Mouse (Mus musculus) heart, embryonic 14.5 days (tissue): ENCODE results near the gene Sorbs1. TPM values are rescaled to one million over a fixed set of nuclear protein-coding genes. Genes with fewer than 3 reads are reported as not detected.

Experiments
- ATAC-seq: fragments of 200-750 bp; cut with Nextera tagmentation; 2 replicates; pipeline ENCODE4 v1.8.0; 2017; ENCODE audit warnings: low read depth, moderate TSS enrichment; ENCODE audit not compliant: insufficient number of reproducible peaks, insufficient read depth, low FRiP score
- H3K27ac ChIP-seq, 2 experiments: fragments of 200-500 bp in 1 of 2; fragments of 300-500 bp in 1 of 2; sonication (generic) in 1 of 2; replicated peaks in 1 of 2; 2 replicates each; pipeline ENCODE4 v1.5.1; 2012 to 2014; ENCODE audit warnings: low read depth in 2 of 2, low read length in 2 of 2, control low read depth in 1 of 2, mild to moderate bottlenecking in 1 of 2, mixed read lengths in 1 of 2; ENCODE audit not compliant: control insufficient read depth in 1 of 2, insufficient read depth in 1 of 2
- H3K27me3 ChIP-seq: fragments of 300-500 bp; sonication (generic); 2 replicates; pipeline ENCODE4 v1.6.1; 2014; ENCODE audit warnings: mild to moderate bottlenecking, low read length, control low read depth; ENCODE audit not compliant: control insufficient read depth, insufficient read depth
- H3K36me3 ChIP-seq: fragments of 300-500 bp; sonication (generic); 2 replicates; pipeline ENCODE4 v1.6.1; 2014; ENCODE audit warnings: mild to moderate bottlenecking, control low read depth, low read length, mixed read lengths; ENCODE audit not compliant: control insufficient read depth, insufficient read depth
- H3K4me1 ChIP-seq, 2 experiments: fragments of 200-500 bp in 1 of 2; fragments of 300-500 bp in 1 of 2; sonication (generic) in 1 of 2; 2 replicates each; pipeline ENCODE4 v1.6.1; 2012 to 2014; ENCODE audit warnings: low read length in 2 of 2, control low read depth in 1 of 2, mixed read lengths in 1 of 2; ENCODE audit not compliant: control insufficient read depth in 2 of 2, insufficient read depth in 2 of 2
- H3K4me2 ChIP-seq: fragments of 300-500 bp; sonication (generic); 2 replicates; pipeline ENCODE4 v1.6.1; 2014; ENCODE audit warnings: mild to moderate bottlenecking, low read length
- H3K4me3 ChIP-seq, 2 experiments: fragments of 200-500 bp in 1 of 2; fragments of 300-500 bp in 1 of 2; sonication (generic) in 1 of 2; 2 replicates each; pipeline ENCODE4 v1.5.1; 2012 to 2014; ENCODE audit warnings: low read length in 2 of 2, mild to moderate bottlenecking in 2 of 2, control low read depth in 1 of 2, low read depth in 1 of 2, moderate library complexity in 1 of 2; ENCODE audit not compliant: control insufficient read depth in 1 of 2, insufficient read depth in 1 of 2
- H3K9ac ChIP-seq: fragments of 300-500 bp; sonication (generic); 2 replicates; pipeline ENCODE4 v1.6.1; 2014; ENCODE audit warnings: mild to moderate bottlenecking, low read length
- H3K9me3 ChIP-seq: fragments of 300-500 bp; sonication (generic); 2 replicates; pipeline ENCODE4 v1.6.1; 2016; ENCODE audit warnings: low read length, control low read depth; ENCODE audit not compliant: control insufficient read depth
- WGBS: fragments of 180-500 bp; shearing (Covaris S2); extraction: QIAGEN DNeasy Blood & Tissue Kit; methylation state at CpG from one replicate; pipeline ENCODE4 v1.1.7; 2014; 5-methylcytosine and 5-hydroxymethylcytosine counted together
- polyA plus RNA-seq: library from polyadenylated mRNA; unstranded; fragments of >200 nt; fragmentation: Nextera tagmentation; extraction: Ambion mirVana; gene quantifications from 2 replicates; pipeline ENCODE4 v1.2.1, GENCODE M21; 2014

Gene Sorbs1
- polyA plus RNA-seq, 1 experiment from 2014 or later, result 109 TPM

DNA sequence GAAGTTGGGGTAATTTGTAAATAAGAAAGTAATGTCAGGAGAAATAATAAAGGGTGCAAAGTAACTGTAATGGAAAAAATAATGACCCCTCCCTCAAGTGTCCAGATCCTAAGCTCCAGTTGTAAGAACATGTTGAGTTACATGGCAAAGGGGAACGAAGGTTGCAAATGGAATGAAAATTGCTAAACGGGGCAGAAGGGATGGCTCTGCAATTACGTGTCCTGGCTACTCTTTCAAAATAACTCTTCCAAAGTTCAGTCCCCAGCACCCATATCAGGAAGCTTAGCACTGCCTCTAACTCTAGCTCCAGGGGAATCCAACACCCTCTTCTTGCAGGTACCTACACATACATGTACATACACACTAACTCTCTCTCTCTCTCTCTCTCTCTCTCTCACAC is 6.6 kb downstream of the Sorbs1 start:
- no peak for ATAC-seq
- H3K27me3 ChIP-seq, result no peaks in the 10 kb centered on the region
- H3K9me3 ChIP-seq, result no peaks in the 10 kb centered on the region
- H3K27ac ChIP-seq, result no peak overlapping the region
- no peak overlapping the region for H3K4me2 ChIP-seq
- no peak overlapping the region for H3K9ac ChIP-seq
- 88% methylated on average over 3 of the region's 3 CpGs for WGBS
- H3K4me1 ChIP-seq, result peaks cover 19 to 49% of the 10 kb centered on the region in 2 experiments
- H3K4me3 ChIP-seq, result no peak overlapping the region
- H3K36me3 ChIP-seq, result 0 out of 2 replicates have a peak, but pooled peaks cover 6% of the 10 kb centered on the region

DNA sequence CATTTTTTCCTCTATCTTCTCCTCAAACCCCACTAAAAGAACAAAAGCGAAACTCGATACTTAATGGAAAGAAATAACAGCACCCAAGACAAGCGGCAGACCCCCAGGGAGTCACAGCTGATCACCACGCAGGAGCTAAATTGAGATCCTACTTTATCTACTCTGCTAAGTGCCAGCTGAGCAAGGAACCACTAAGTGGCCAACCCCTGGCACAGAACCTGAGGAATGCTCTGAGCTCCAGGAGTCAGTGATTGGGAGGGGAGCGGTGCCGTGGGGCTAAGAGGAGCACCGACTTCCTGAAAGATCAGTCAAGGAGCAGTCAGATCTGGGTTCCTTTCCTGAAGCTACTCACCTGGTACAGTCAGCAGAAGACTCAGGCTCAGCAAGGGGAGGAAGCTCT is 9.2 kb downstream of the Sorbs1 start:
- no peak for ATAC-seq

DNA sequence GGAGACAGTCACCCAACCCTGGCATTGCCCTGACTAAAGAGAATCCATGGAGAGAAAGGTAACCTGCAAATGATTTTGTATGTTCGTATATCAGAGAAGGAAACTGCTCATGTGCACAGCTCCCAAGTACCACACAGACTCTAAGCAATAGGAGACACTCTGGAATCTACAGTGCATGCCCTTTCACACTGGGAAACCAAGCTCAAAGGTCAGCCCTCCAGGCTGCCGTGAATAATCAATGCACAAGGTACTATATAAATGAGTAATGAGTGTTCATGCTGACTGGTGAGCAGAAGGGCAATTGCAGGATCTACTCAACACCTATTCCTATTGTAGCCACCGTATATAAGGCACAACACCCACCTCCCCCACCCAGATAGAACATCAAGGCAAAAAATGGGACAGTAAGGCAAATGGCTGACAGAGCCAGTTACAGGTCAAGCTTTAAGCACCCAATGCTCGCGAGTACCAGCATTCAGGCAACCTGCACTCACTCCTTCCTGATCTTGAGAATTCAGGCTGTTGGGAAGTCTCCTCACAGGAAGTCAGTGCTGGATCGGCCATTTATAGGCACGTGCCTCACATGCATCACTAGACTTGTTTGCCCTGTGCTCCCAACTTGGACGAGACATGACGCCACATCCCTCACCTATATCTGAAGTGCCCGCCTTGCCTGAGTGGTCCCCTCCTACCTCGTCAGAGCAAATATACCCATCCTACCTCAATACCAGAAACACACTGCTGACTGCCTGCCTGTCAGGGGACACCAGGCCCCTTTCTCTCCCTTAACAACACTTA is 13.4 kb downstream of the Sorbs1 start:
- no peak overlapping the region for H3K4me2 ChIP-seq
- H3K36me3 ChIP-seq, result peaks cover 17% of the 10 kb centered on the region
- H3K9me3 ChIP-seq, result no peaks in the 10 kb centered on the region
- peaks cover 36 to 61% of the 10 kb centered on the region in 2 experiments for H3K4me1 ChIP-seq
- WGBS, result 68% methylated on average over 11 of the region's 11 CpGs
- peak overlapping the region; percentile 57 to 70; a peak in 3 of 4 replicates for H3K27ac ChIP-seq
- no peak overlapping the region for H3K4me3 ChIP-seq
- no peak overlapping the region for H3K9ac ChIP-seq
- no peaks in the 10 kb centered on the region for H3K27me3 ChIP-seq
- no peak for ATAC-seq

More for the DNA sequence above, 9.2 kb downstream of the Sorbs1 start:
- peak overlapping the region; percentile 61 to 66 for H3K27ac ChIP-seq
- peaks cover 17% of the 10 kb centered on the region for H3K36me3 ChIP-seq
- no peaks in the 10 kb centered on the region for H3K27me3 ChIP-seq
- H3K4me3 ChIP-seq, result no peak overlapping the region
- no peaks in the 10 kb centered on the region for H3K9me3 ChIP-seq
- peaks cover 17 to 40% of the 10 kb centered on the region in 2 experiments for H3K4me1 ChIP-seq
- 43% methylated on average over 7 of the region's 7 CpGs for WGBS
- H3K9ac ChIP-seq, result no peak overlapping the region; the same call in 1 of the 2 replicates
- peak overlapping the region; percentile 32 for H3K4me2 ChIP-seq

DNA sequence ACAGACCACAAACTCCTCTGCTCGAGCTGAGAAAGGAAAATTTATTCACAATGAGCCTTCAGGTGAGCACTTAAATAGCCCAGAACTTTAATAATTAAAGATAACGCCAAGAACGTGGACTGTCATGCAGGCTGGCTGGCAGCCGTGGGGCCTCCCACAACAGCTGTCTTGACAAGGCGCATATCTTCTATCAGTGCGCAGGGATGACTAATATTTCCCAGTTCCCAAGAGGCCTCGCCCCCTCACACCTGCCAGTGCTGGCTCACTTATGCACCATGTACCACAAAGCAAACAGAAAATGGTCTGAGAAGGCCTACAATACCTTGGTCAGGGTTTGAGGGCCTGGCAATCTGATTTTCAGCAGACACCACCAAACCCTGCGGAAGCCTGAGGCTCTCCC is 14.4 kb downstream of the Sorbs1 start:
- no peak for ATAC-seq
- 23% methylated on average over 8 of the region's 8 CpGs for WGBS
- Histone ChIP-seq H3K27ac (peak overlapping the region; percentile 57 to 70), H3K4me2 (no peak overlapping the region), H3K4me1 (peaks cover 33 to 62% of the 10 kb centered on the region in 2 experiments), H3K36me3 (peaks cover 17% of the 10 kb centered on the region), H3K9ac (no peak overlapping the region), H3K27me3 (no peaks in the 10 kb centered on the region), H3K9me3 (no peaks in the 10 kb centered on the region), H3K4me3 (no peak overlapping the region)

DNA sequence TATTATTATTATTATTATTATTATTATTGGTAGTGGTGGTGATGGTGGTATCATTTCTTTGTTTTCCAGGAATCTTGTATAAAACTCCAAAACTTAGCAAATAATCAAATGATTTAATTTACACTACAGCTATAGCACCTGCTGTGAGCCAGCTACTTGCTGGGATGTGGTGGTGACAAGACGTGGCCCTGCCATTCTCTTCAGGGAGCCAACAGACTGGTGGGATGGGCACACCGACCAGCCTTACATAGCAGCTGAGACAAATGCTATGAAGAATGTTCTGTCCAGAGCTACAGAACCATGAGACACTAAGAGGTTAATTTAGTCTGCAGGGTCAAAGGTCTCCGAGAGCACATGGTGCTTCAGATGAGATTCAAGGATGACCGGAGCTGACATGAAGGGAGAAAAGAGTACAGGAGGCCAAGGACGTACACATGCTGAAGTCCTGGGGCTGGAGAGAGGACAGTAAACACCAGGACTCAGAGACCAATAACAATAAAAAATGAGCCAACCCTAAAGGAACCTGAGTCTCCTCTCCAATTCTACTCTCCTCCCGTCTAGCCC is 15.3 kb downstream of the Sorbs1 start:
- ATAC-seq, result no peak
- 86% methylated on average over 6 of the region's 6 CpGs for WGBS
- Histone ChIP-seq H3K36me3 (peaks cover 14% of the 10 kb centered on the region), H3K9me3 (no peaks in the 10 kb centered on the region), H3K4me3 (no peak overlapping the region), H3K4me2 (no peak overlapping the region), H3K9ac (no peak overlapping the region), H3K27ac (peak overlapping the region; percentile 12 to 70; a peak in 2 of 4 replicates), H3K27me3 (no peaks in the 10 kb centered on the region), H3K4me1 (peaks cover 36 to 68% of the 10 kb centered on the region in 2 experiments)

DNA sequence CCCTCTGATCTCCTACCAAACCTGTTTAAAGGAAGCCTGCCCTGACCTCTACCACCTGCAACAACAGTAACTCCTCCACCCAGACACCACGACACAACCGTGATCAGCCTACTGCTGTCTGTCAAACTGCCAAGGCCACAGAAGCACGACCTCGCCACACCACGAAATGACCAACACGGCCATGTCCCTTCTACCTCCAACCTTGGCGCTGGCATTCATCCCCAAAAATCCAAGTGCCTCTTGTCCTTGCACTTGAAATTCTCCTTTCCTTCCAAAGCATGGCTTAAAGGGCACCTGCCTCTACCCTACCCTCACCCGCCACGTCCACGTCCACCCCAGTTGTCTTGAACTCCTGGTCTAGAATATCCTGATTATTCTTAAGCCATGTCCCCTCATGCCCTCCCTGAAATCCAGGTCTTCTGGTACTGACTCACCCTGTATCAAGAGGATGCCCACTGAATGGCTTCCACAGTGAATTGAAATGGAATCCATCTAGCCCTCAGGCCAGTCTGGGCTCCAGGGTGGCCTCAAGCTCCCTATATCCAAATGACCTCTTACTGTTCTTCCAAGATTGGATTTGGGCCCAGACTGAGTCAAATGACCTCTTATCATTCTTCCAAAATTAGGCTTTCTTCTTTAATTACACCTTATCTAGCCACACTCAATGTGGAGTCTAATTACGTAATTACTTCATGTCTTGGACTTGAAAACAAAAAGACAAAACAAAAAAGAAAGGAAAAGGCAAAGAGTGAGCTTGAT is 16.9 kb downstream of the Sorbs1 start:
- no peak for ATAC-seq
- peaks cover 11% of the 10 kb centered on the region for H3K36me3 ChIP-seq
- WGBS, result 92% methylated on average over 11 of the region's 11 CpGs
- H3K4me2 ChIP-seq, result no peak overlapping the region
- H3K9me3 ChIP-seq, result no peaks in the 10 kb centered on the region
- H3K4me1 ChIP-seq, result peaks cover 45 to 84% of the 10 kb centered on the region in 2 experiments
- H3K9ac ChIP-seq, result no peak overlapping the region
- 0 out of 4 replicates have a peak overlapping the region, but pooled peaks of 1 of the 2 experiments have one; percentile 41 for H3K27ac ChIP-seq
- H3K4me3 ChIP-seq, result no peak overlapping the region
- H3K27me3 ChIP-seq, result no peaks in the 10 kb centered on the region

DNA sequence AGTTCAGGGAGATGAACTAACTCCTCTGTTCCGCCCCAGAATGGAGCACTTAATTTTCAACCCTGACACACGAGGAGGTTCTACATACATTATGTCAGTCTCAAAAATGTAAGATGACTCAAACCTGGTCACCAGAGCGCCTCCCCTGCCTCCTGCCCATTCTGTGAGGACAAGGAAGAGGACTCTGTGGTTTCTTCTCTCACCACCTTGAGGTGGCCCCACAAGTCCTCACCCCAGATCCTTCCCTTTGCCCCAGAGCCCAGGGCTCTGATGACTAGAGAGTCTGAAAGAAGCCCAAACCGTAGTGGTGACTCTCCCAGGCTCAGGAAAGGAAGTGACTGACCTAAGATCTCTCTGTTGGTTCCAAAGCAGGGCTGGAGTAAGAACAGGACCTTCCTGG is 17.5 kb downstream of the Sorbs1 start:
- WGBS, result 73% methylated on average over 4 of the region's 4 CpGs
- peaks cover 8% of the 10 kb centered on the region for H3K36me3 ChIP-seq
- H3K4me1 ChIP-seq, result peaks cover 44 to 89% of the 10 kb centered on the region in 2 experiments
- H3K9ac ChIP-seq, result no peak overlapping the region
- H3K4me3 ChIP-seq, result no peak overlapping the region
- H3K27me3 ChIP-seq, result no peaks in the 10 kb centered on the region
- H3K4me2 ChIP-seq, result no peak overlapping the region
- no peak for ATAC-seq
- no peaks in the 10 kb centered on the region for H3K9me3 ChIP-seq
- peak overlapping the region in 1 of 2 experiments; percentile 21; a peak in 1 of 4 replicates for H3K27ac ChIP-seq
